Mouse (Mus musculus): Measurements from ENCODE around the gene Tnfrsf9. TPM values are rescaled to one million over a fixed set of nuclear protein-coding genes. Genes with fewer than 3 reads are reported as not detected.

Tnfrsf9 gene
- polyA plus RNA-seq, 1 experiment from 2014 or later, result 0.44 TPM

DNA sequence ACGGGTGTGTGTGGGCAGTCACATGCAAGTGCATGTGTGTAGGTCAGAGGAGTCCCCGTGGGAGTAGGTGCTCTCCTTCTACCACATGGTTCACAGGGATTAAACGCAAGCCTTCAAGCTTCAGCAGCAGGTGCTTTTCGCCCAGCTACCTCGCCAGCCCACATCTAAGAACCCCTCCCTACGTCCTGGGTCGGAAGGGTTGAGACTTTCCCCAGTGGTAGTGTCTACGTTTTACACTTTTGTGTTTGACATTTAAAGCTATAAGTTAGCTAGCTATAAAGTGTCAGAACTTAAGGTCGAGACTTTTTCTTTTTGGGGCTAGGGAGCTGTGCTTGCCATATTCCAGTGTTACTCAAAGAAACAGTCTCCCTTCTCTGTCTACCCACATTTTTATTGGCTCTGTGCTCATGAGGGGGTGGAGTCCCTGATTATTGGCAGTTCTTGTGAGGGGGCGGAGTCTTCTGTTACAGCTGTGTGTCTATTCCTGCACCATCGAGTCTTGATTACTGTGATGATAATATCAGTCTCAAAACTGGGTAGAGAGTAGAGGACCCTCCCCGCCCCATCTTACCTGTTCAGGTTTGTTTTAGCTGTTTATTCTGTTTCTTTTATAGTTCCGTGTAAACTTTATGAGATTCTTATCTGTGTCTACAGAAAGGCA, 25.8 kb downstream of the Tnfrsf9 start:
- Histone ChIP-seq H3K4me2 (no peak overlapping the region), H3K4me3 (replicated peaks) (no peak overlapping the region), H3K9ac (replicated peaks) (no peak overlapping the region), H3K27ac (replicated peaks) (no peak overlapping the region), H3K36me3 (no peaks in the 10 kb centered on the region), H3K4me1 (no peaks in the 10 kb centered on the region), H3K9me3 (replicated peaks) (no peaks in the 10 kb centered on the region), H3K27me3 (replicated peaks) (no peaks in the 10 kb centered on the region)
- no peak for ATAC-seq (ENCODE audit: low FRiP score)
- WGBS, result 65% methylated on average over 13 of the region's 13 CpGs

GRCm38 (mm10) chr4:150944707-150945106, 30.3 kb downstream of the Tnfrsf9 start:
- Histone ChIP-seq H3K36me3 (no peaks in the 10 kb centered on the region), H3K4me1 (no peaks in the 10 kb centered on the region), H3K4me3 (replicated peaks) (no peak overlapping the region), H3K27ac (replicated peaks) (no peak overlapping the region), H3K27me3 (replicated peaks) (no peaks in the 10 kb centered on the region), H3K9ac (replicated peaks) (no peak overlapping the region), H3K4me2 (no peak overlapping the region), H3K9me3 (replicated peaks) (no peaks in the 10 kb centered on the region)
- ATAC-seq (ENCODE audit: low FRiP score), result no peak
- 96% methylated on average over 7 of the region's 7 CpGs for WGBS

DNA sequence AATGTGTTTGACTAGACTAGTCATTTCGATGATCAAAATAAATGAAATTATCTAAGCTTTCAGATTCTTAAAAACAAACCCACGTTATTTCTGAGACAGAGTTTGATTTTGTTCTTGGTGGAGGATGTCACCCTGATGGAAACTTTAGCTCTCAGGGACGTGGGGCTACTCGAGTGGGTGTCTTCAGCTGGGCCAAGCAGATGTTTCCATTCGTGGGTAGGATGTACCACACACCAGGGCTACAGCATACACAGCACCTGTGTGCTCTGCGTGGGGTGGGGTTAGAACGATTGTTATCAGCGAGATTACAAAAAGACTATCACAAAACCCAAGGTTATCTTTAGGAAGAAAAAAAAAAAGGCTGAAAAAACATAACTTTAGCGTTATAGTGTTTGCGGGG, 36.6 kb downstream of the Tnfrsf9 start:
- no peaks in the 10 kb centered on the region for H3K27me3 ChIP-seq (replicated peaks)
- WGBS, result 88% methylated on average over 10 of the region's 10 CpGs
- no peak overlapping the region for H3K27ac ChIP-seq (replicated peaks)
- no peaks in the 10 kb centered on the region for H3K36me3 ChIP-seq
- H3K4me2 ChIP-seq, result no peak overlapping the region
- H3K4me1 ChIP-seq, result no peaks in the 10 kb centered on the region
- H3K9ac ChIP-seq (replicated peaks), result no peak overlapping the region
- H3K4me3 ChIP-seq (replicated peaks), result no peak overlapping the region
- no peaks in the 10 kb centered on the region for H3K9me3 ChIP-seq (replicated peaks)
- ATAC-seq (ENCODE audit: low FRiP score), result no peak

- H3K4me2 ChIP-seq, result peak overlapping the region; percentile 25; the same call in 1 of the 2 replicates
- H3K27ac ChIP-seq (replicated peaks), result peak overlapping the region; percentile 70
- 31% methylated on average over 13 of the region's 13 CpGs for WGBS
- peaks cover 13% of the 10 kb centered on the region for H3K4me1 ChIP-seq
- H3K4me3 ChIP-seq (replicated peaks), result no peak overlapping the region
- H3K27me3 ChIP-seq (replicated peaks), result no peaks in the 10 kb centered on the region
- no peaks in the 10 kb centered on the region for H3K36me3 ChIP-seq
- no peaks in the 10 kb centered on the region for H3K9me3 ChIP-seq (replicated peaks)
- 0 out of 2 replicates have a peak overlapping the region, but pooled peaks have one; percentile 1 for H3K9ac ChIP-seq (replicated peaks)
- ATAC-seq (ENCODE audit: low FRiP score), result peak; percentile 86
Observed at GRCm38 (mm10) chr4:150956369-150957105, 42.2 kb downstream of the Tnfrsf9 start.

- Histone ChIP-seq H3K9me3 (replicated peaks) (no peaks in the 10 kb centered on the region), H3K27ac (replicated peaks) (peak overlapping the region; percentile 70), H3K4me3 (replicated peaks) (no peak overlapping the region), H3K4me1 (peaks cover 13% of the 10 kb centered on the region), H3K4me2 (peak overlapping the region; percentile 25; the same call in 1 of the 2 replicates), H3K27me3 (replicated peaks) (no peaks in the 10 kb centered on the region), H3K9ac (replicated peaks) (0 out of 2 replicates have a peak overlapping the region, but pooled peaks have one; percentile 1), H3K36me3 (no peaks in the 10 kb centered on the region)
- 25% methylated on average over 1 of the region's 1 CpGs for WGBS
- no peak; the same call in 1 of the 2 replicates for ATAC-seq (ENCODE audit: low FRiP score)
Observed at GRCm38 (mm10) chr4:150957106-150957458, 42.7 kb downstream of the Tnfrsf9 start.

DNA sequence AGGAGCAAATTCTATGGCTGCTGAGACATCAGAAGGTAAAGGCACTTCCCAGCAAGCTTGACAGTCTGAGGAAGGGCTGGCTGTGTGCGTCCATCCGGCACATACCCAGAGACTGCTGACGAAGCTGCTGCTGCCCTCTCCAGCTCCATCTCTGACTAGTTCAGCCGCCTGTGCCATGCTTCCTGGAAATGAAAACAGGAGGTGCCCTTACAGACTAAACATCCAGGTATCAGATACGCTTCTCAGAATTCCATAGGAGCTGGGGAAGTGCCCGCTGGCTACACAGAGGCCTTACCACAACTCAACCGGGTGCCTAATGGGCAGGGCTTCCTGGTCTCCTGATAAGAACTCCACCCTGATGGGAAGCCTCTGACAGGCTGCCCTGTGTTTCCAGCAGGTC, 44.2 kb downstream of the Tnfrsf9 start:
- Histone ChIP-seq H3K4me1 (peaks cover 13% of the 10 kb centered on the region), H3K4me3 (replicated peaks) (no peak overlapping the region), H3K4me2 (no peak overlapping the region), H3K9me3 (replicated peaks) (no peaks in the 10 kb centered on the region), H3K27me3 (replicated peaks) (no peaks in the 10 kb centered on the region), H3K9ac (replicated peaks) (no peak overlapping the region), H3K27ac (replicated peaks) (no peak overlapping the region), H3K36me3 (no peaks in the 10 kb centered on the region)
- ATAC-seq (ENCODE audit: low FRiP score), result no peak
- WGBS, result 81% methylated on average over 7 of the region's 7 CpGs

GRCm38 (mm10) chr4:150962231-150962630, 47.9 kb downstream of the Tnfrsf9 start:
- Histone ChIP-seq H3K27me3 (replicated peaks) (no peaks in the 10 kb centered on the region), H3K36me3 (no peaks in the 10 kb centered on the region), H3K4me3 (replicated peaks) (no peak overlapping the region), H3K4me2 (no peak overlapping the region), H3K4me1 (peaks cover 8% of the 10 kb centered on the region; the same call in 1 of the 2 replicates), H3K9ac (replicated peaks) (no peak overlapping the region), H3K9me3 (replicated peaks) (no peaks in the 10 kb centered on the region), H3K27ac (replicated peaks) (no peak overlapping the region)
- ATAC-seq (ENCODE audit: low FRiP score), result no peak
- WGBS, result 71% methylated on average over 6 of the region's 6 CpGs

DNA sequence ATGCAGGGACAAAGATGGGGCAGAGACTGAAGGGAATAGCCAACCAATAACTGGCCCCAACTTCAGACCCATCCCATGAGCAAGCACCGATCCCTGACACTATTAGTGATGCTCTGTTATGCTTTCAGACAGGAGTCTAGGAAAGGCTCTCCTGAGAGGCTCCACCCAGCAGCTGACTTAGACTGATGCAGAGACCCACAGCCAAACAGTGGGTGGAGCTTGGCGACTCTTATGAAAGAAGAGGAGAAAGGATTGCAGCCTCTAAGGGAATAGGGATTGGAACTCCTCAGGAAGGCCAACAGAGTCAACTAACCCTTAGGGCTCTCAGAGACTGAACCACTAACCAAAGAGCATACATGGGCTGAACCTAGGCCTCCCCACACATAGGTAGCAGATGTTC, 49.3 kb downstream of the Tnfrsf9 start:
- no peak for ATAC-seq (ENCODE audit: low FRiP score)
- peaks cover 5% of the 10 kb centered on the region; the same call in 1 of the 2 replicates for H3K4me1 ChIP-seq
- H3K9ac ChIP-seq (replicated peaks), result no peak overlapping the region
- no peaks in the 10 kb centered on the region for H3K27me3 ChIP-seq (replicated peaks)
- no peak overlapping the region for H3K4me3 ChIP-seq (replicated peaks)
- H3K27ac ChIP-seq (replicated peaks), result no peak overlapping the region
- H3K36me3 ChIP-seq, result no peaks in the 10 kb centered on the region
- H3K4me2 ChIP-seq, result no peak overlapping the region
- 83% methylated on average over 2 of the region's 2 CpGs for WGBS
- H3K9me3 ChIP-seq (replicated peaks), result no peaks in the 10 kb centered on the region

GRCm38 (mm10) chr4:150964635-150965554, 50.5 kb downstream of the Tnfrsf9 start:
- ATAC-seq (ENCODE audit: low FRiP score), result no peak; the same call in 1 of the 2 replicates
- no peaks in the 10 kb centered on the region for H3K36me3 ChIP-seq
- no peak overlapping the region for H3K27ac ChIP-seq (replicated peaks)
- peak overlapping the region; percentile 3; the same call in 1 of the 2 replicates for H3K9ac ChIP-seq (replicated peaks)
- peaks cover 5% of the 10 kb centered on the region; the same call in 1 of the 2 replicates for H3K4me1 ChIP-seq
- no peaks in the 10 kb centered on the region for H3K9me3 ChIP-seq (replicated peaks)
- WGBS, result 9% methylated on average over 25 of the region's 25 CpGs
- peak overlapping the region; percentile 54 for H3K4me2 ChIP-seq
- no peaks in the 10 kb centered on the region for H3K27me3 ChIP-seq (replicated peaks)
- H3K4me3 ChIP-seq (replicated peaks), result peak overlapping the region; percentile 9; the same call in 1 of the 2 replicates

- ATAC-seq (ENCODE audit: low FRiP score), result no peak
- no peak overlapping the region for H3K27ac ChIP-seq (replicated peaks)
- whole genome bisulfite sequencing, result 71% methylated on average over 11 of the region's 11 CpGs
Observed at GRCm38 (mm10) chr4:150965555-150965951, 51.2 kb downstream of the Tnfrsf9 start.

DNA sequence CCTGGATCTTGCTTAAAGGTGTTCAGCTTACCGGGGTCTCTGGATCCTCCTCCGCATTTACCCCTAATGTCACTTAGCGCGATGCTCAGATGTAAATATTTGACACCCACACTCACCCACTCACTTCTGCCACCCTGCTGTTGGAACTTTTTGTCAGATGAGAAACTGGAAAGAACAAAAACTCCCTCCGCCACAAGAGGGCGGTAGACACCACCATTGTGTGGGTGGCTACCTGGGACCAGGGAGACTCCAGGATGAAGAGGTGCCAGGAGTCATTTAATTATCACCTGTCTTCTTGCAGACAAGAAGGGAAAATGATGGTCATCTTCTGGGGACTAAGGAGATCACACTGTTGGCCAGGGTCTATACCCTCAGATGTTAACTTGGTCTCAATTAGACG, 52.2 kb downstream of the Tnfrsf9 start:
- 24% methylated on average over 7 of the region's 7 CpGs for WGBS
- Histone ChIP-seq H3K27ac (replicated peaks) (no peak overlapping the region), H3K4me1 (peaks cover 5% of the 10 kb centered on the region; the same call in 1 of the 2 replicates), H3K9me3 (replicated peaks) (no peaks in the 10 kb centered on the region), H3K9ac (replicated peaks) (no peak overlapping the region), H3K27me3 (replicated peaks) (no peaks in the 10 kb centered on the region), H3K4me2 (no peak overlapping the region), H3K36me3 (no peaks in the 10 kb centered on the region), H3K4me3 (replicated peaks) (no peak overlapping the region)
- no peak for ATAC-seq (ENCODE audit: low FRiP score)

More at GRCm38 (mm10) chr4:150965555-150965951, 51.2 kb downstream of the Tnfrsf9 start:
- Histone ChIP-seq H3K4me3 (replicated peaks) (no peak overlapping the region), H3K9me3 (replicated peaks) (no peaks in the 10 kb centered on the region), H3K36me3 (no peaks in the 10 kb centered on the region), H3K4me2 (no peak overlapping the region), H3K9ac (replicated peaks) (no peak overlapping the region), H3K4me1 (peaks cover 5% of the 10 kb centered on the region; the same call in 1 of the 2 replicates), H3K27me3 (replicated peaks) (no peaks in the 10 kb centered on the region)
